Mouse (Mus musculus): ENCODE results near the gene Gm6588. TPM values are rescaled to one million over a fixed set of nuclear protein-coding genes. Genes with fewer than 3 reads are reported as not detected.

Gm6588 gene
- polyA plus RNA-seq, 1 experiment from 2014 or later: not detected

GRCm38 (mm10) chr5:112498921-112499917 lies 50.0 kb downstream of the Gm6588 start:
- Histone ChIP-seq H3K27me3 (ENCODE audit: control insufficient read depth, insufficient read depth, low read length) (no peaks in the 10 kb centered on the region), H3K9ac (ENCODE audit: low read length) (no peak overlapping the region), H3K4me3 (ENCODE audit: low read depth, low read length) (no peak overlapping the region), H3K4me1 (replicated peaks; ENCODE audit: control insufficient read depth, insufficient read depth) (no peaks in the 10 kb centered on the region), H3K9me3 (ENCODE audit: control insufficient read depth, low read length) (no peaks in the 10 kb centered on the region), H3K4me2 (replicated peaks; ENCODE audit: low read depth) (no peak overlapping the region), H3K27ac (replicated peaks) (no peak overlapping the region), H3K36me3 (ENCODE audit: control insufficient read depth, insufficient read depth, low read length) (no peaks in the 10 kb centered on the region)
- ATAC-seq (ENCODE audit: low FRiP score, low TSS enrichment) (no peak), DNase-seq (ENCODE audit: low spot score) (peak; percentile 23)
- WGBS: 61% methylated on average over 13 of the region's 13 CpGs
- TF ChIP-seq CTCF (IDR thresholded peaks at IDR 0.05; ENCODE audit: low read depth): no peak

DNA sequence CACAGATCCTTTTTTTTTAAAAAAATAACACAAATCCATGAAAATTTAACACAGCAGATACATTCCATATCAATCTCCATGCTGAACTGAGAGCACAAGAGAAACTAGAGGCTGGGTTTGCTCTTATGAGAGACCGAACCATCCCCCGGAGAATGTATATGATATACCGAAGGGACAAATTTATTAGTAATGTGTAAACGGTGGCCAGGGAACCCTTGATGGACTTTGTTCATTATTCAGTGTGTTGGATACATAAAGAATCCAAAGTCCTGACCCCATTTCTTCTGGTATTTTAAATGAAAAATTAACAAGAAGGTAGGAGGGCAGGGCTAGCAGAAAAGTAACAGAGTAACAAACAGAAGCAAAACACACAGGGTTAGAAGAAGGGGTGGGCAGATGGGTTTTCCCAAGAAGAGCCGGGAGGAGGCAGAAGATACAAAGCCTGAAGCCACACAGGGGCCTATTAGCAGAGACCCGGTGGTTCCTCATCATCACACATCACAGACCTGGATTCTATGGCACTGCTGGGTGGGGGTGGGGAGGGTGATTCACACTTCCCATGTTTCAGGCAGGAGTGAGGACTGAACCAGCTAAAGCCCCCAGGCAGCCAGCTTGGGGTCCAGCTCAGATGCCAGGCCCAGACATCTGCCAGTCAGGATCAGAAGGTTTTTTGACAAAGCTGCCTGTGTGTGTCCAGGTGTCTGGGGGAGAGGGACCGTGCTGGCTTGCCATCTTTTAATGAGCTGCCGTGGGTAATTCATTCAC lies 50.9 kb downstream of the Gm6588 start:
- ATAC-seq (ENCODE audit: low FRiP score, low TSS enrichment) (no peak), DNase-seq (ENCODE audit: low spot score) (no peak)
- no peak overlapping the region for H3K27ac ChIP-seq (replicated peaks)
- H3K27me3 ChIP-seq (ENCODE audit: control insufficient read depth, insufficient read depth, low read length): no peaks in the 10 kb centered on the region
- 50% methylated on average over 8 of the region's 8 CpGs for WGBS
- no peaks in the 10 kb centered on the region for H3K36me3 ChIP-seq (ENCODE audit: control insufficient read depth, insufficient read depth, low read length)
- H3K4me1 ChIP-seq (replicated peaks; ENCODE audit: control insufficient read depth, insufficient read depth): no peaks in the 10 kb centered on the region
- H3K4me3 ChIP-seq (ENCODE audit: low read depth, low read length): no peak overlapping the region
- TF ChIP-seq CTCF (IDR thresholded peaks at IDR 0.05; ENCODE audit: low read depth) (no peak), EP300 (optimal IDR thresholded peaks at IDR 0.05) (no peak)
- no peaks in the 10 kb centered on the region for H3K9me3 ChIP-seq (ENCODE audit: control insufficient read depth, low read length)
- no peak overlapping the region for H3K9ac ChIP-seq (ENCODE audit: low read length)
- H3K4me2 ChIP-seq (replicated peaks; ENCODE audit: low read depth): no peak overlapping the region

Other genes starting within 250 kb of the Gm6588 start
- gene Cryba4, start 196.9 kb upstream of the Gm6588 start, polyA plus RNA-seq (2015; fragmentation: Nextera tagmentation; extraction: Ambion mirVana): 1.9 and 2.2 TPM in 2 replicates
- 1.7 and 2.0 TPM in 2 replicates for gene Crybb1, start 193.6 kb upstream of the Gm6588 start, polyA plus RNA-seq (2015; fragmentation: Nextera tagmentation; extraction: Ambion mirVana)
- gene Tpst2, start 172.7 kb upstream of the Gm6588 start, polyA plus RNA-seq (2015; fragmentation: Nextera tagmentation; extraction: Ambion mirVana): 29.2 and 30.2 TPM in 2 replicates
- gene Tfip11, start 123.1 kb upstream of the Gm6588 start, polyA plus RNA-seq (2015; fragmentation: Nextera tagmentation; extraction: Ambion mirVana): 12.4 and 12.9 TPM in 2 replicates
- gene Srrd, start 106.4 kb upstream of the Gm6588 start, polyA plus RNA-seq (2015; fragmentation: Nextera tagmentation; extraction: Ambion mirVana): 19.3 and 20.9 TPM in 2 replicates
- 15.2 and 15.3 TPM in 2 replicates for gene Hps4, start 106.3 kb upstream of the Gm6588 start, polyA plus RNA-seq (2015; fragmentation: Nextera tagmentation; extraction: Ambion mirVana)
- 0.08 and 0.13 TPM in 2 replicates for gene Gm6583, start 93.4 kb upstream of the Gm6588 start, polyA plus RNA-seq (2015; fragmentation: Nextera tagmentation; extraction: Ambion mirVana)
- gene Asphd2, start 54.6 kb upstream of the Gm6588 start, polyA plus RNA-seq (2015; fragmentation: Nextera tagmentation; extraction: Ambion mirVana): 4.4 and 4.6 TPM in 2 replicates
- gene Sez6l, start 127.8 kb downstream of the Gm6588 start, polyA plus RNA-seq (2015; fragmentation: Nextera tagmentation; extraction: Ambion mirVana): 0.42 and 0.47 TPM in 2 replicates

All from stomach, postnatal 0 days (tissue).